Mouse (Mus musculus) spleen, adult 2 months (tissue): Measurements from ENCODE around the gene Csnk2b.

Experiments
- CTCF ChIP-seq: fragments of 200-500 bp; IDR thresholded peaks from 2 replicates; pipeline ENCODE4 v1.5.1; 2011; ENCODE audit warnings: mild to moderate bottlenecking, inconsistent platforms; ENCODE audit not compliant: insufficient read depth, insufficient read length, insufficient replicate concordance; ENCODE audit errors: extremely low read depth
- POLR2A ChIP-seq: fragments of 200-500 bp; IDR thresholded peaks from 2 replicates; pipeline ENCODE4 v1.6.1; 2011; ENCODE audit warnings: low read depth, low read length, inconsistent platforms

DNA sequence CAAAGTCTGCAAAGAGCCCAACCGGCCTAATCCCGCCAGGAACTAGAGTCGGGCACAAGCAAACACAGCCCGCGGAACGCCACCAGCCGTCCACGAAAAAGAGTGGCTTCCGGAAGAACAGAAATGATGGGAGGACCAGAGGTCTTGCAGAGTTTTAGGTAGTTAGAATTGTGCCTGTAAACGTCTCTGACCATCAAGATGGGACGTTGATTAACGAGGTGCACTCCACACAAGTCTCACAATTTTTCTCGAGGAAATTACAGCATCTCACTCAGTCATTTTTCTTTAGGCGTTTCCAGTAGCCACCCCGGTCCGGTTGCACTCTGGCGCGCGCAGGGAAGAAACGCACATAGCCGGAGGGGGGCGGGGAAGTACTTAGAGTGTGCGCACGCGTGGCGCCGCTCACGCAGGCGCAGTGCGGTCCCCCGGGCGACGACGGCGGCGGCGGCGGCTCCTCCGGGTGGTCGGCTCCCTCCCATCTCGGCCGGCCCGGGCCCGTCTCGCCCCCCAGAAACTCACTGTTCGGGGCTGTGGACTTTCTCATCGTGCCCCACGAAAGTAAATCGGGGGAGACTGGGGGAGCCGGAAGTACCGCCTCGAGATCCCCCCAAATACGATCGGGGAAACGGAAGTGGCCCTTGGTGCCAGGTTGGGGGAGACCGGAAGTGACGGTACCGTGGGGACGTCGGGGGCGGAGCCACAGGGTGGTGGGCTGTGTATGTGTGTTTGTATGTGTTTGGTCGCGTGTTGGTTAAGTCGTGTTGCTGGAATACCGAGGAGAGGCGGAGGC lies 13.1 kb upstream of the Csnk2b start, which contains the start of gene Bag6:
- TF ChIP-seq CTCF (no peak), POLR2A (no peak; the same call in 1 of the 2 replicates)
